Mouse (Mus musculus): ENCODE measurements around the gene Ski. TPM values are rescaled to one million over a fixed set of nuclear protein-coding genes. Genes with fewer than 3 reads are reported as not detected.

The Ski gene
- polyA plus RNA-seq, 1 experiment = 0.57 TPM

DNA sequence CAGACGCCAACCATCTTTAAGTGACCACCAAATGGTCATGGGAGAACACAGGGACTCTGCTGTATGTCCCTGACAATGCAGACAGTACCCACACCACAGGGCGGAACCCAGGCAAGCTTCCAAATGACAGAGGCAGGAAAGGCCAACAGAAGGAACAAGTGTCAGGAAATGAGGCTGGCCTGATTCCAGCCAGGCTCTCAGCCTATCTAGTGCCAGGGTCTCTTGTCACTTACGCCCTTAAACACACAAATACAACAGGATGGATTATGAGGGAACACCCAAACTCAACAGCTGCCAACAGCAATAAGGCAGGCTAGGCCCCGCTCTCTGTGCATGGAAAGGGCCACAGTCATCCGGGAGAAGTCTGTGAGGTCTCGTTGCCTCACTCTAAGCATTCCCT lies 57.8 kb downstream of the Ski start:
- peaks cover 3% of the 10 kb centered on the region for H3K36me3 ChIP-seq (ENCODE audit: control insufficient read depth)
- TF ChIP-seq GATA1 (IDR thresholded peaks at IDR 0.05; ENCODE audit: low read length) (no peak), TAL1 (IDR thresholded peaks at IDR 0.05; ENCODE audit: low read length) (no peak)

GRCm38 (mm10) chr4:155163685-155164084 lies 58.7 kb downstream of the Ski start:
- Histone ChIP-seq H3K4me3 (replicated peaks) (no peak overlapping the region), H3K36me3 (ENCODE audit: control insufficient read depth) (peaks cover 11% of the 10 kb centered on the region), H3K27me3 (ENCODE audit: control insufficient read depth) (no peaks in the 10 kb centered on the region), H3K4me1 (ENCODE audit: control insufficient read depth) (peaks cover 11% of the 10 kb centered on the region), H3K9me3 (ENCODE audit: control insufficient read depth, low read length) (peaks cover 4% of the 10 kb centered on the region; the same call in 1 of the 2 replicates)
- TF ChIP-seq GATA1 (IDR thresholded peaks at IDR 0.05; ENCODE audit: low read length) (no peak), TAL1 (IDR thresholded peaks at IDR 0.05; ENCODE audit: low read length) (no peak)

More for the DNA sequence above, 57.8 kb downstream of the Ski start:
- Histone ChIP-seq H3K4me1 (ENCODE audit: control insufficient read depth) (peaks cover 11% of the 10 kb centered on the region), H3K4me3 (replicated peaks) (no peak overlapping the region), H3K9me3 (ENCODE audit: control insufficient read depth, low read length) (peaks cover 4% of the 10 kb centered on the region; the same call in 1 of the 2 replicates), H3K27me3 (ENCODE audit: control insufficient read depth) (no peaks in the 10 kb centered on the region)

GRCm38 (mm10) chr4:155163320-155163651 lies 59.1 kb downstream of the Ski start:
- peaks cover 13% of the 10 kb centered on the region for H3K36me3 ChIP-seq (ENCODE audit: control insufficient read depth)
- H3K4me3 ChIP-seq (replicated peaks) = no peak overlapping the region
- peaks cover 4% of the 10 kb centered on the region; the same call in 1 of the 2 replicates for H3K9me3 ChIP-seq (ENCODE audit: control insufficient read depth, low read length)
- peaks cover 11% of the 10 kb centered on the region for H3K4me1 ChIP-seq (ENCODE audit: control insufficient read depth)
- no peaks in the 10 kb centered on the region for H3K27me3 ChIP-seq (ENCODE audit: control insufficient read depth)
- TF ChIP-seq GATA1 (IDR thresholded peaks at IDR 0.05; ENCODE audit: low read length) (no peak), TAL1 (IDR thresholded peaks at IDR 0.05; ENCODE audit: low read length) (no peak)

DNA sequence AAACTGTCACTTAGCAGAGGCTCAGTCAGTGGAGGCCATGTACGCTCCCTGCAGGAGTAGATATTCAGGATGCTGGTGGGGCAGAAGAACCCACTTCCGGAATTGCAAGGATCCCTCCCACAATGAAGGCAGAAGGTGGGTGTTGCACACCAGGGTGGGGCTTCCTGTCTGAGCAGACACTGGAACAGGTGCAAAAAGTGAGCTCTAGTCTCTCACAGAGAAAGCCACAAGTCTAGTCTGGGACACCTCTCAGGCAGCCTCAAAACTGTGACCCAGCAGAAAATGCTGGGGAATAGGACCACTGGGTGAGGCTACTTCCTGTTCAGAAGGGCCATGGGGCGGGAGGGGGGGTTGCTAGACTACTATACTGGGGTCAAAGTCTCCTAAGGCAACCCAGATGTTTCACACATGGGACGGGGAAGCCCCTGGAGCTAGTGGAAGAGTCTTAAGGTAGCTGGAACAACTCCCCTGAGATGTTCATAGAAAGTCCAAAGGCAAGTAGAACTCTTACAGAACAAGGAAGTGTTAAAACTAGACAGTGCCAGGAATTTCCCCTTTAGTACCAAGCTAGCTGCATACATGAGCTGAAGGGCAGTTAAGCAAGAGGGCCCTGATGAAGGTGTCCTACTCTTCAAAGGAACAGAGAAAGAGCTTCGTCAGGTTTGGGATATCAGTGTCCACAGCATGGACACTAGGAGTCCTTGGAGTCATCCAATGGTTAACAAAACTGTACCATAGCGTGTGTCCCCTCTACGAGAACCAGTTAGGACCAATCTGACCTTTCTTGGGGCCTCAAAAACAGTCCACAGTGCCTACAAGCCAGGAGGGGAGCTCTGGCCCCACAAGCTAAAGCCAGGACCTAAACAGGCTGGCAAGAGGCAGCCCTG lies 59.7 kb downstream of the Ski start:
- peaks cover 4% of the 10 kb centered on the region; the same call in 1 of the 2 replicates for H3K9me3 ChIP-seq (ENCODE audit: control insufficient read depth, low read length)
- H3K36me3 ChIP-seq (ENCODE audit: control insufficient read depth) = peaks cover 18% of the 10 kb centered on the region
- H3K4me1 ChIP-seq (ENCODE audit: control insufficient read depth) = peaks cover 11% of the 10 kb centered on the region
- no peaks in the 10 kb centered on the region for H3K27me3 ChIP-seq (ENCODE audit: control insufficient read depth)
- TF ChIP-seq TAL1 (IDR thresholded peaks at IDR 0.05; ENCODE audit: low read length) (no peak), GATA1 (IDR thresholded peaks at IDR 0.05; ENCODE audit: low read length) (no peak)
- H3K4me3 ChIP-seq (replicated peaks) = no peak overlapping the region

DNA sequence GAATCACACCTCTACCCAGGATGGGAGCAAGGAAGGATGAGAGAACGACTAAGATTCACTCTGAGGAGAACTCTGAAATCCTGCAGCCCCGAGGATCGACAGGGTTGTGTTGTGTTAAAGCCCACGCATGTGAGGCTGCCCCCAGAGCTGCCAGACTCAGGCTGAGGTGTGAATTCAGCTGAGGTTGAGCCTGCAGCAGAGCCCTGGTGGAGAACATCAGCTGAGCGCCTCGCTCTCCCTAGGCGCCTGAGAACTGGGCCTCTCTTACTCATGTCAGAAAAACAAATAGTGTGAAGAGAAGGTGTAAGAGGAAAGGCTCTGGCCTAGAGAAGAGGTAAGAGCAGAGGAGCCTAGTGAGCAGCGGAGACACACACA lies 63.9 kb downstream of the Ski start:
- Histone ChIP-seq H3K4me1 (ENCODE audit: control insufficient read depth) (peaks cover 8% of the 10 kb centered on the region), H3K9me3 (ENCODE audit: control insufficient read depth, low read length) (no peaks in the 10 kb centered on the region), H3K27me3 (ENCODE audit: control insufficient read depth) (no peaks in the 10 kb centered on the region), H3K4me3 (replicated peaks) (no peak overlapping the region), H3K36me3 (ENCODE audit: control insufficient read depth) (peaks cover 38% of the 10 kb centered on the region)
- no peak for TF ChIP-seq TAL1 (IDR thresholded peaks at IDR 0.05; ENCODE audit: low read length)

- Histone ChIP-seq H3K4me1 (ENCODE audit: control insufficient read depth) (peaks cover 5% of the 10 kb centered on the region), H3K36me3 (ENCODE audit: control insufficient read depth) (peaks cover 38% of the 10 kb centered on the region), H3K4me3 (replicated peaks) (no peak overlapping the region), H3K27me3 (ENCODE audit: control insufficient read depth) (no peaks in the 10 kb centered on the region), H3K9me3 (ENCODE audit: control insufficient read depth, low read length) (no peaks in the 10 kb centered on the region)
- TF ChIP-seq GATA1 (IDR thresholded peaks at IDR 0.05; ENCODE audit: low read length) (no peak), TAL1 (IDR thresholded peaks at IDR 0.05; ENCODE audit: low read length) (no peak)
Observed at GRCm38 (mm10) chr4:155157871-155158542, 64.4 kb downstream of the Ski start.

- no peak for TF ChIP-seq GATA1 (IDR thresholded peaks at IDR 0.05; ENCODE audit: low read length)
- TF ChIP-seq TAL1 (IDR thresholded peaks at IDR 0.05; ENCODE audit: low read length) = no peak
- no peaks in the 10 kb centered on the region for H3K9me3 ChIP-seq (ENCODE audit: control insufficient read depth, low read length)
- H3K4me3 ChIP-seq (replicated peaks) = no peak overlapping the region
- peaks cover 7% of the 10 kb centered on the region for H3K27me3 ChIP-seq (ENCODE audit: control insufficient read depth)
- H3K36me3 ChIP-seq (ENCODE audit: control insufficient read depth) = peaks cover 38% of the 10 kb centered on the region
- no peaks in the 10 kb centered on the region for H3K4me1 ChIP-seq (ENCODE audit: control insufficient read depth)
Observed at GRCm38 (mm10) chr4:155156734-155157133, 65.7 kb downstream of the Ski start.

DNA sequence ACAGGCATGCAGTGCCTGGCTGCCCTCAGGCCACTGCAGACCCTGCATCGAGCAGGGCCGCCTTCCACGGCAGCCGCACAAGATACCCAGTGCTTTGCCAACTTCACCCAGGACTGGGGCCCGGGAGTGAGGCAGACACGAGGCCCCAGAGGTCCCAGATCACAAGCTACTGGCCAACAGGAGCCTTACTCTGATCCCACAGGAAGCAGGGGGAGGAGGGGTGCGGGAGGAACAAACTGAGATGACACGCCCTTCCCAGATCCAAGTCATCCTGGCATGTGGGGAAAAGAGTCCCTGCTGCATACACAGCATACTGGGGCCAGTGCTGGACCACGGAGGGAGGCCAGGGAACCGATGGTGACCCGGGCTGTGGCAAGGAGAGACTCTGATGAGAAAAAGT lies 67.4 kb downstream of the Ski start:
- peaks cover 38% of the 10 kb centered on the region for H3K36me3 ChIP-seq (ENCODE audit: control insufficient read depth)
- peaks cover 12% of the 10 kb centered on the region for H3K4me1 ChIP-seq (ENCODE audit: control insufficient read depth)

GRCm38 (mm10) chr4:155153389-155154072 lies 68.9 kb downstream of the Ski start:
- Histone ChIP-seq H3K9me3 (ENCODE audit: control insufficient read depth, low read length) (no peaks in the 10 kb centered on the region), H3K4me1 (ENCODE audit: control insufficient read depth) (peaks cover 14% of the 10 kb centered on the region), H3K27me3 (ENCODE audit: control insufficient read depth) (peaks cover 37% of the 10 kb centered on the region), H3K36me3 (ENCODE audit: control insufficient read depth) (peaks cover 27% of the 10 kb centered on the region), H3K4me3 (replicated peaks) (no peak overlapping the region)
- TF ChIP-seq GATA1 (IDR thresholded peaks at IDR 0.05; ENCODE audit: low read length) (no peak), TAL1 (IDR thresholded peaks at IDR 0.05; ENCODE audit: low read length) (no peak)

More for the DNA sequence above, 67.4 kb downstream of the Ski start:
- no peak overlapping the region for H3K4me3 ChIP-seq (replicated peaks)
- H3K9me3 ChIP-seq (ENCODE audit: control insufficient read depth, low read length) = no peaks in the 10 kb centered on the region
- TF ChIP-seq GATA1 (IDR thresholded peaks at IDR 0.05; ENCODE audit: low read length) (no peak), TAL1 (IDR thresholded peaks at IDR 0.05; ENCODE audit: low read length) (no peak)
- peaks cover 24% of the 10 kb centered on the region for H3K27me3 ChIP-seq (ENCODE audit: control insufficient read depth)

Data from erythroblast, embryonic 14.5 days (primary cell).